Mouse (Mus musculus) embryonic facial prominence, embryonic 15.5 days (tissue): Measurements from ENCODE around the gene Gan. TPM values are rescaled to one million over a fixed set of nuclear protein-coding genes. Genes with fewer than 3 reads are reported as not detected.

Source experiments
- ATAC-seq: fragments of 200-750 bp; cut with Nextera tagmentation; 2 replicates; pipeline ENCODE4 v1.8.0; 2017; ENCODE audit warnings: low read depth, moderate TSS enrichment; ENCODE audit not compliant: insufficient number of reproducible peaks, low FRiP score, low TSS enrichment
- H3K27ac ChIP-seq: fragments of 300-500 bp; sonication (generic); replicated peaks from 2 replicates; pipeline ENCODE4 v1.5.1; 2015; ENCODE audit warnings: mild to moderate bottlenecking, inconsistent platforms
- H3K27me3 ChIP-seq: fragments of 300-500 bp; sonication (generic); 2 replicates; pipeline ENCODE4 v1.6.1; 2015; ENCODE audit warnings: inconsistent platforms
- H3K36me3 ChIP-seq: fragments of 300-500 bp; sonication (generic); 2 replicates; pipeline ENCODE4 v1.6.1; 2015; ENCODE audit warnings: mild to moderate bottlenecking, inconsistent platforms
- H3K4me1 ChIP-seq: fragments of 300-500 bp; sonication (generic); 2 replicates; pipeline ENCODE4 v1.6.1; 2015; ENCODE audit warnings: inconsistent platforms
- H3K4me2 ChIP-seq: fragments of 300-500 bp; sonication (generic); replicated peaks from 2 replicates; pipeline ENCODE4 v1.6.1; 2015; ENCODE audit warnings: mild to moderate bottlenecking, inconsistent platforms
- H3K4me3 ChIP-seq: fragments of 300-500 bp; sonication (generic); replicated peaks from 2 replicates; pipeline ENCODE4 v1.5.1; 2015; ENCODE audit warnings: mild to moderate bottlenecking, inconsistent platforms
- H3K9ac ChIP-seq: fragments of 300-500 bp; sonication (generic); 2 replicates; pipeline ENCODE4 v1.6.1; 2015; ENCODE audit warnings: inconsistent platforms
- H3K9me3 ChIP-seq: fragments of 300-500 bp; sonication (generic); replicated peaks from 2 replicates; pipeline ENCODE4 v1.6.1; 2016; ENCODE audit warnings: inconsistent platforms
- WGBS: fragments of 180-500 bp; shearing (Covaris S2); methylation state at CpG from one replicate; pipeline ENCODE4 v1.1.7; 2015; 5-methylcytosine and 5-hydroxymethylcytosine counted together
- polyA plus RNA-seq: library from polyadenylated mRNA; unstranded; fragments of >200 nt; fragmentation: Nextera tagmentation; extraction: Ambion mirVana; gene quantifications from 2 replicates; pipeline ENCODE4 v1.2.1, GENCODE M21; 2015

The Gan gene
- polyA plus RNA-seq, 1 experiment from 2014 or later: 2.9 TPM

DNA sequence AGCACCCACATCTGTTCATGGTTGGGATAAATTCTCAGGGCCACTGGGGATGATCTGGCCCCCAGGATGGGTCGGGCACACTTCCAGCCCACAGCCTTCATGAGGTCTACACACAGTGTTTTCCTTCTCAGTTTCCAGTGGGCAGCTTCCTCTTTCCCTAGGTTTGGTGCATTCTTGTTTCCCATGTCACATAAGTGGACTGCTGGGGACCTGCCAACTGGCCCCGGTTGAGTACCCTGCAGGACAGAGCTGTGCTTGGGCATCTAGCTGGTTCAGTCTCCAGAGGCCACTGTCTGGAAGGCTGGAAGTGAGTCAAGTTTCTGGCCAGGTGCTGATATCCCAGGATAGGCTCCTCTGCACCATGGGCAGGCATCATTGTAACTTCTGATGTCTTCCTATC lies 69.4 kb downstream of the Gan start:
- peak; percentile 7; the same call in 1 of the 2 replicates for ATAC-seq
- Histone ChIP-seq H3K4me2 (no peak overlapping the region), H3K9me3 (no peaks in the 10 kb centered on the region), H3K4me3 (no peak overlapping the region), H3K27ac (no peak overlapping the region), H3K4me1 (0 out of 2 replicates have a peak, but pooled peaks cover 4% of the 10 kb centered on the region), H3K9ac (no peak overlapping the region), H3K36me3 (no peaks in the 10 kb centered on the region), H3K27me3 (no peaks in the 10 kb centered on the region)
- WGBS: 80% methylated on average over 2 of the region's 2 CpGs

DNA sequence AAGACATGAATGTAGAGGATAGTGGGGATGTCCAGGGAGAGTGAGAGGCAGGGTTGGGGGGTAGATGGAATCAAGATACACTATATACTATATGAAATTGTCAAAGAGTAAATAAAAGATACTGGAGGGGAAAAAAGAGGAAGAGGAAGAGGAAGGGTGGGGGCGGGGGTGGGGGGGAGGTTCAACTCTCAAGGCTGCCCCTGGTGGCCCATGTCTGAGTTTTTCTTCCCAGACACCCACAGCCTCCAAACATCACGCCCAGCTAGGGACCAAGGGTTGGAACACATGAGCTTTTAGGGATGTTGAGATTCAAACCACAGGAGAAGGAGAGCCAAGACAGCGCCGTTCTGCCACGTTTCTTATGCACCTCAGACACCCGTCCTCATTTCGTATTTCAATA lies 75.3 kb downstream of the Gan start:
- no peak for ATAC-seq
- 79% methylated on average over 7 of the region's 7 CpGs for whole genome bisulfite sequencing
- H3K9me3 ChIP-seq: no peaks in the 10 kb centered on the region
- H3K4me1 ChIP-seq: no peaks in the 10 kb centered on the region
- no peak overlapping the region for H3K4me3 ChIP-seq
- no peak overlapping the region for H3K9ac ChIP-seq
- H3K27me3 ChIP-seq: no peaks in the 10 kb centered on the region
- no peaks in the 10 kb centered on the region for H3K36me3 ChIP-seq
- no peak overlapping the region for H3K4me2 ChIP-seq
- H3K27ac ChIP-seq: no peak overlapping the region

GRCm38 (mm10) chr8:117236531-117236930 lies 78.6 kb downstream of the Gan start:
- no peak for ATAC-seq
- Histone ChIP-seq H3K4me1 (no peaks in the 10 kb centered on the region), H3K9me3 (no peaks in the 10 kb centered on the region), H3K4me3 (no peak overlapping the region), H3K36me3 (no peaks in the 10 kb centered on the region), H3K27me3 (no peaks in the 10 kb centered on the region), H3K27ac (no peak overlapping the region), H3K4me2 (no peak overlapping the region), H3K9ac (no peak overlapping the region)
- 94% methylated on average over 4 of the region's 4 CpGs for WGBS

DNA sequence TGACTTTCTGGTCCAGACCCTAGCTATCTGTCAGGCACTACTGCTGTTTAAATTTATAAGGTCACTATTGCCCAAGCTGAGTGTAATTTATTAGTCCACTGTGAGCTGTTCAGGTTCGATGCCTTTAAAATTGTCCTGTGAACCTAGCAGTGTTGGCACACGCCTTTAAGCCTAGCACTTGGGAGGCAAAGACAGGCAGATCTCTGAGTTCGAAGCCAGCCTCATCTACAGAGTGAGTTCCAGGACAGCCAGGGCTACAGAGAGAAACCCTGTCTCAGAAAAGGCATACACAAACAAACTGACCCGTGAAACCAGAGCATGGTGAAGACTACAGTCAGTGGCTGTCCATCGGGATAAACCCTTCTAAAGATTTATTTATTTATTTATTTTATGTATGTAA lies 82.4 kb downstream of the Gan start:
- H3K4me3 ChIP-seq: no peak overlapping the region
- no peaks in the 10 kb centered on the region for H3K27me3 ChIP-seq
- H3K9me3 ChIP-seq: no peaks in the 10 kb centered on the region
- 84% methylated on average over 5 of the region's 5 CpGs for WGBS
- ATAC-seq: no peak
- H3K4me1 ChIP-seq: no peaks in the 10 kb centered on the region
- no peak overlapping the region for H3K9ac ChIP-seq
- H3K27ac ChIP-seq: no peak overlapping the region
- no peak overlapping the region for H3K4me2 ChIP-seq
- H3K36me3 ChIP-seq: no peaks in the 10 kb centered on the region

DNA sequence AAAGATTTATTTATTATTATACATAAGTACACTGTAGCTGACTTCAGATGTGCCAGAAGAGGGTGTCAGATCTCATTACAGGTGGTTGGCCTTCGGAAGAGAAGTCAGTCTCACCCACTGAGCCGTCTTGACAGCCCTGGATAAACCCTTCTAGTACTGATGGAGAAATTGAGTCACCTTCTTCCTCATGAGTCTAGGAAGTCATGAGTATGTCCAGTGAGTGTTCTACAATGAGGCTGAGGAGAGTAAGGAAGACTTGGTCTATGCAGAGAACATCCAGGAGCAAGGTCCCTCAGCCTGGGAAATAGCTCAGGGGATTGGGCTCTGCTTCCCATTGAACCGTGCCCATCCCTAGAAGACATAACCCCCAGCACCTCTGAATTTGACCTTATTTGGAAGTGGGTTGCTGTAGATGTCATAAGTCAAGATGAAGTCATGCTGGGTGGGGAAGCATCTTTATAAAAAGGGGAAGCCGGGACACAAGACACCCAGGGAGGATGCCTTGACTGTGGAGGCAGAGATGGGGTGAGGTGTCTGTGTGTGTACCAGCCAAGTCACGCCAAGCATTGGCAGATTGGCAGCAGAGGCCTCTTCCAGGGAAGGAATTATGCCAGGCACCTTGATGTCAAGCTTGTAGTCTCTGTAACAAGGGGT lies 83.0 kb downstream of the Gan start:
- no peak for ATAC-seq
- no peaks in the 10 kb centered on the region for H3K36me3 ChIP-seq
- no peaks in the 10 kb centered on the region for H3K4me1 ChIP-seq
- no peak overlapping the region for H3K4me3 ChIP-seq
- H3K27me3 ChIP-seq: no peaks in the 10 kb centered on the region
- WGBS: 62% methylated on average over 5 of the region's 5 CpGs
- H3K27ac ChIP-seq: no peak overlapping the region
- H3K9ac ChIP-seq: no peak overlapping the region
- H3K9me3 ChIP-seq: no peaks in the 10 kb centered on the region
- no peak overlapping the region for H3K4me2 ChIP-seq

GRCm38 (mm10) chr8:117241848-117242247 lies 83.9 kb downstream of the Gan start:
- Histone ChIP-seq H3K4me1 (no peaks in the 10 kb centered on the region), H3K9ac (no peak overlapping the region), H3K27me3 (no peaks in the 10 kb centered on the region), H3K4me3 (no peak overlapping the region), H3K27ac (no peak overlapping the region), H3K4me2 (no peak overlapping the region), H3K36me3 (no peaks in the 10 kb centered on the region), H3K9me3 (no peaks in the 10 kb centered on the region)
- WGBS: 37% methylated on average over 3 of the region's 3 CpGs
- no peak for ATAC-seq

GRCm38 (mm10) chr8:117242286-117242685 lies 84.4 kb downstream of the Gan start:
- Histone ChIP-seq H3K4me3 (no peak overlapping the region), H3K4me2 (no peak overlapping the region), H3K9ac (no peak overlapping the region), H3K4me1 (no peaks in the 10 kb centered on the region), H3K27ac (no peak overlapping the region), H3K27me3 (no peaks in the 10 kb centered on the region), H3K36me3 (no peaks in the 10 kb centered on the region), H3K9me3 (no peaks in the 10 kb centered on the region)
- WGBS: 69% methylated on average over 6 of the region's 6 CpGs
- no peak for ATAC-seq

GRCm38 (mm10) chr8:117244601-117245000 lies 86.7 kb downstream of the Gan start:
- H3K9me3 ChIP-seq: no peaks in the 10 kb centered on the region
- H3K4me3 ChIP-seq: no peak overlapping the region
- no peak overlapping the region for H3K27ac ChIP-seq
- no peak for ATAC-seq
- no peaks in the 10 kb centered on the region for H3K27me3 ChIP-seq
- no peaks in the 10 kb centered on the region for H3K4me1 ChIP-seq
- H3K4me2 ChIP-seq: no peak overlapping the region
- no peak overlapping the region for H3K9ac ChIP-seq
- no peaks in the 10 kb centered on the region for H3K36me3 ChIP-seq
- WGBS: 55% methylated on average over 6 of the region's 6 CpGs

GRCm38 (mm10) chr8:117248341-117248740 lies 90.4 kb downstream of the Gan start:
- H3K9me3 ChIP-seq: no peaks in the 10 kb centered on the region
- no peaks in the 10 kb centered on the region for H3K4me1 ChIP-seq
- H3K4me2 ChIP-seq: no peak overlapping the region
- WGBS: 82% methylated on average over 11 of the region's 11 CpGs
- no peak overlapping the region for H3K27ac ChIP-seq
- H3K27me3 ChIP-seq: no peaks in the 10 kb centered on the region
- H3K36me3 ChIP-seq: no peaks in the 10 kb centered on the region
- H3K9ac ChIP-seq: no peak overlapping the region
- no peak overlapping the region for H3K4me3 ChIP-seq
- no peak for ATAC-seq

GRCm38 (mm10) chr8:117251086-117251681 lies 93.2 kb downstream of the Gan start:
- Histone ChIP-seq H3K4me2 (no peak overlapping the region), H3K4me3 (no peak overlapping the region), H3K27me3 (no peaks in the 10 kb centered on the region), H3K4me1 (peaks cover 3% of the 10 kb centered on the region; the same call in 1 of the 2 replicates), H3K9ac (no peak overlapping the region), H3K9me3 (no peaks in the 10 kb centered on the region), H3K36me3 (no peaks in the 10 kb centered on the region), H3K27ac (no peak overlapping the region)
- WGBS: 51% methylated on average over 7 of the region's 7 CpGs
- no peak for ATAC-seq

DNA sequence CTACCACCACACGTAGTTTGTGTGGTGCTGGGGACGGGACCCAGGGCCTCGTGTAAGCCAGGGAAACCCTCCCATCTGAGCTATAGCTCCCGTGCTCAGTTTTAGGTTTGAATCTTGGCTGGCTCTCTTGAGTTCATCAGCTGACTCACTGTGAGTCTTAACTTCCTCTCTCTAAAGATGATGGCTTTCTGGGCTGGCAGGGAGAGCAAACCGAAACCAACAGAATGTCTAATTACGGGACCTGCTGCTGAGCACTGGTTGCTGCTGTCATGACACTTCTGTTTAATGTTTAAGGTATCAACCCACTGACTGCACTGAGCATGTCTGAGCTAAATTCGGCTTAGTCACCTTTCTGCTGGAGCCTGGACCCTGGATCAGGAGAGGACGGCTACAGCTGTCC lies 94.7 kb downstream of the Gan start:
- 88% methylated on average over 8 of the region's 8 CpGs for WGBS
- Histone ChIP-seq H3K27ac (no peak overlapping the region), H3K4me3 (no peak overlapping the region), H3K4me1 (peaks cover 4% of the 10 kb centered on the region; the same call in 1 of the 2 replicates), H3K9me3 (no peaks in the 10 kb centered on the region), H3K36me3 (no peaks in the 10 kb centered on the region), H3K27me3 (no peaks in the 10 kb centered on the region), H3K4me2 (no peak overlapping the region), H3K9ac (no peak overlapping the region)
- ATAC-seq: no peak
